Mouse (Mus musculus) midbrain, embryonic 12.5 days (tissue): Measurements from ENCODE around the gene Pgm1. TPM values are rescaled to one million over a fixed set of nuclear protein-coding genes. Genes with fewer than 3 reads are reported as not detected.
A peak's percentile ranks its signal among the peaks of the same experiment; 100 is the strongest.

Source experiments
- ATAC-seq: fragments of 200-750 bp; cut with Nextera tagmentation; 2 replicates; pipeline ENCODE4 v1.8.0; 2017; ENCODE audit warnings: low read depth, moderate TSS enrichment, moderate library complexity; ENCODE audit not compliant: low FRiP score
- H3K27ac ChIP-seq: fragments of 300-500 bp; sonication (generic); replicated peaks from 2 replicates; pipeline ENCODE4 v1.5.1; 2016; ENCODE audit warnings: mild to moderate bottlenecking
- H3K27me3 ChIP-seq: fragments of 300-500 bp; sonication (generic); 2 replicates; pipeline ENCODE4 v1.6.1; 2016; ENCODE audit warnings: mild to moderate bottlenecking
- H3K36me3 ChIP-seq: fragments of 300-500 bp; sonication (generic); 2 replicates; pipeline ENCODE4 v1.6.1; 2016
- H3K4me1 ChIP-seq: fragments of 300-500 bp; sonication (generic); 2 replicates; pipeline ENCODE4 v1.6.1; 2016
- H3K4me2 ChIP-seq: fragments of 300-500 bp; sonication (generic); replicated peaks from 2 replicates; pipeline ENCODE4 v1.6.1; 2016; ENCODE audit warnings: mild to moderate bottlenecking, moderate library complexity
- H3K4me3 ChIP-seq: fragments of 300-500 bp; sonication (generic); 2 replicates; pipeline ENCODE4 v1.5.1; 2016; ENCODE audit warnings: mild to moderate bottlenecking
- H3K9ac ChIP-seq: fragments of 300-500 bp; sonication (generic); replicated peaks from 2 replicates; pipeline ENCODE4 v1.6.1; 2016; ENCODE audit warnings: mild to moderate bottlenecking, moderate library complexity
- H3K9me3 ChIP-seq: fragments of 300-500 bp; sonication (generic); 2 replicates; pipeline ENCODE4 v1.6.1; 2016; ENCODE audit warnings: mild to moderate bottlenecking
- WGBS: fragments of 180-500 bp; shearing (Covaris S2); methylation state at CpG from one replicate; pipeline ENCODE4 v1.1.7; 2016; 5-methylcytosine and 5-hydroxymethylcytosine counted together
- polyA plus RNA-seq: library from polyadenylated mRNA; unstranded; fragments of >200 nt; fragmentation: Nextera tagmentation; extraction: Ambion mirVana; gene quantifications from 2 replicates; pipeline ENCODE4 v1.2.1, GENCODE M21; 2016

The Pgm1 gene
- 36.0 and 40.3 TPM in 2 replicates for polyA plus RNA-seq

GRCm38 (mm10) chr4:99929149-99929612 is at the start of gene Pgm1:
Gene Pgm1, plus strand, starts transcription at chr4:99929414.
- Histone ChIP-seq H3K27ac (peak within 1 kb of the TSS; percentile 88), H3K9ac (peak within 1 kb of the TSS; percentile 69), H3K9me3 (no peaks in the 10 kb centered on the region), H3K27me3 (peaks cover 12% of the 10 kb centered on the region), H3K4me3 (peak within 1 kb of the TSS; percentile 64), H3K36me3 (no peaks in the 10 kb centered on the region), H3K4me1 (peaks cover 10% of the 10 kb centered on the region), H3K4me2 (peak within 1 kb of the TSS; percentile 90)
- peak; percentile 89 for ATAC-seq
- WGBS = 5% methylated on average over 23 of the region's 23 CpGs

- no peak overlapping the region for H3K4me3 ChIP-seq
- H3K9ac ChIP-seq = no peak overlapping the region
- H3K27me3 ChIP-seq = no peaks in the 10 kb centered on the region
- H3K4me2 ChIP-seq = no peak overlapping the region
- H3K4me1 ChIP-seq = 0 out of 2 replicates have a peak, but pooled peaks cover 5% of the 10 kb centered on the region
- no peaks in the 10 kb centered on the region for H3K9me3 ChIP-seq
- H3K36me3 ChIP-seq = no peaks in the 10 kb centered on the region
- no peak overlapping the region for H3K27ac ChIP-seq
- no peak for ATAC-seq
Measured at GRCm38 (mm10) chr4:99881882-99882281, 47.3 kb upstream of the Pgm1 start.

- ATAC-seq = no peak
- H3K9ac ChIP-seq = no peak overlapping the region
- no peaks in the 10 kb centered on the region for H3K9me3 ChIP-seq
- no peak overlapping the region for H3K4me3 ChIP-seq
- H3K4me1 ChIP-seq = 0 out of 2 replicates have a peak, but pooled peaks cover 5% of the 10 kb centered on the region
- H3K36me3 ChIP-seq = no peaks in the 10 kb centered on the region
- no peak overlapping the region for H3K4me2 ChIP-seq
- no peak overlapping the region for H3K27ac ChIP-seq
- no peaks in the 10 kb centered on the region for H3K27me3 ChIP-seq
Measured at GRCm38 (mm10) chr4:99882405-99882804, 46.8 kb upstream of the Pgm1 start.

- no peak overlapping the region for H3K27ac ChIP-seq
- H3K9me3 ChIP-seq = no peaks in the 10 kb centered on the region
- no peak overlapping the region for H3K4me2 ChIP-seq
- no peak for ATAC-seq
- H3K36me3 ChIP-seq = no peaks in the 10 kb centered on the region; the same call in 1 of the 2 replicates
- no peak overlapping the region for H3K4me3 ChIP-seq
- H3K27me3 ChIP-seq = no peaks in the 10 kb centered on the region
- 71% methylated on average over 4 of the region's 4 CpGs for WGBS
- H3K9ac ChIP-seq = no peak overlapping the region
- H3K4me1 ChIP-seq = no peaks in the 10 kb centered on the region
Measured at GRCm38 (mm10) chr4:99913894-99914451, 15.2 kb upstream of the Pgm1 start.

GRCm38 (mm10) chr4:99926380-99926779 is 2.8 kb upstream of the Pgm1 start:
- peaks cover 11% of the 10 kb centered on the region for H3K27me3 ChIP-seq
- no peak overlapping the region for H3K4me3 ChIP-seq
- no peaks in the 10 kb centered on the region for H3K36me3 ChIP-seq
- no peaks in the 10 kb centered on the region for H3K9me3 ChIP-seq
- 92% methylated on average over 4 of the region's 4 CpGs for WGBS
- H3K9ac ChIP-seq = no peak overlapping the region
- no peak overlapping the region for H3K27ac ChIP-seq
- no peak for ATAC-seq
- H3K4me1 ChIP-seq = peaks cover 9% of the 10 kb centered on the region
- no peak overlapping the region for H3K4me2 ChIP-seq

- H3K4me3 ChIP-seq = no peak overlapping the region
- H3K9me3 ChIP-seq = no peaks in the 10 kb centered on the region
- no peak overlapping the region for H3K9ac ChIP-seq
- H3K4me1 ChIP-seq = peaks cover 10% of the 10 kb centered on the region
- no peak overlapping the region for H3K4me2 ChIP-seq
- ATAC-seq = no peak
- no peak overlapping the region for H3K27ac ChIP-seq
- 82% methylated on average over 6 of the region's 6 CpGs for WGBS
- no peaks in the 10 kb centered on the region for H3K36me3 ChIP-seq
- H3K27me3 ChIP-seq = peaks cover 12% of the 10 kb centered on the region
Measured at GRCm38 (mm10) chr4:99928521-99928920, 693 bp upstream of the Pgm1 start.

GRCm38 (mm10) chr4:99929613-99930517 is 651 bp downstream of the Pgm1 start, which contains the start of gene Itgb3bp:
Gene Itgb3bp, minus strand, starts transcription at chr4:99929813.
- H3K9me3 ChIP-seq = no peaks in the 10 kb centered on the region
- WGBS = under 1% methylated on average over 42 of the region's 57 CpGs

GRCm38 (mm10) chr4:99930518-99931239 is 1.5 kb downstream of the Pgm1 start:
- H3K4me1 ChIP-seq = peaks cover 10% of the 10 kb centered on the region
- no peak overlapping the region for H3K27ac ChIP-seq
- peaks cover 12% of the 10 kb centered on the region for H3K27me3 ChIP-seq
- no peak for ATAC-seq
- WGBS = 47% methylated on average over 10 of the region's 10 CpGs
- H3K4me3 ChIP-seq = peak overlapping the region; percentile 64; the same call in 1 of the 2 replicates
- H3K4me2 ChIP-seq = peak overlapping the region; percentile 90
- H3K36me3 ChIP-seq = no peaks in the 10 kb centered on the region
- H3K9me3 ChIP-seq = no peaks in the 10 kb centered on the region
- no peak overlapping the region for H3K9ac ChIP-seq

More at GRCm38 (mm10) chr4:99929613-99930517, 651 bp downstream of the Pgm1 start, which contains the start of gene Itgb3bp:
- Histone ChIP-seq H3K36me3 (no peaks in the 10 kb centered on the region), H3K4me3 (peak within 1 kb of the TSS; percentile 64), H3K27ac (peak within 1 kb of the TSS; percentile 88), H3K4me2 (peak within 1 kb of the TSS; percentile 90), H3K27me3 (peaks cover 12% of the 10 kb centered on the region), H3K4me1 (peaks cover 10% of the 10 kb centered on the region), H3K9ac (peak within 1 kb of the TSS; percentile 69)
- ATAC-seq = peak; percentile 95

- no peak for ATAC-seq
- H3K9me3 ChIP-seq = no peaks in the 10 kb centered on the region
- H3K27me3 ChIP-seq = peaks cover 12% of the 10 kb centered on the region
- H3K4me3 ChIP-seq = no peak overlapping the region
- H3K9ac ChIP-seq = no peak overlapping the region
- peaks cover 10% of the 10 kb centered on the region for H3K4me1 ChIP-seq
- 60% methylated on average over 11 of the region's 11 CpGs for WGBS
- no peaks in the 10 kb centered on the region for H3K36me3 ChIP-seq
- no peak overlapping the region for H3K27ac ChIP-seq
- H3K4me2 ChIP-seq = no peak overlapping the region
Measured at GRCm38 (mm10) chr4:99931240-99931580, 2.0 kb downstream of the Pgm1 start.

GRCm38 (mm10) chr4:99931807-99932206 is 2.6 kb downstream of the Pgm1 start:
- no peak for ATAC-seq

GRCm38 (mm10) chr4:99934859-99935258 is 5.6 kb downstream of the Pgm1 start:
- H3K4me2 ChIP-seq = no peak overlapping the region
- H3K4me3 ChIP-seq = no peak overlapping the region
- no peaks in the 10 kb centered on the region for H3K9me3 ChIP-seq
- 96% methylated on average over 7 of the region's 7 CpGs for WGBS
- no peak overlapping the region for H3K9ac ChIP-seq
- ATAC-seq = no peak
- H3K4me1 ChIP-seq = peaks cover 10% of the 10 kb centered on the region
- H3K36me3 ChIP-seq = no peaks in the 10 kb centered on the region
- H3K27me3 ChIP-seq = peaks cover 8% of the 10 kb centered on the region
- H3K27ac ChIP-seq = no peak overlapping the region

More at GRCm38 (mm10) chr4:99931807-99932206, 2.6 kb downstream of the Pgm1 start:
- Histone ChIP-seq H3K4me1 (peaks cover 10% of the 10 kb centered on the region), H3K4me2 (no peak overlapping the region), H3K9me3 (no peaks in the 10 kb centered on the region), H3K9ac (no peak overlapping the region), H3K27ac (no peak overlapping the region), H3K4me3 (no peak overlapping the region), H3K27me3 (peaks cover 12% of the 10 kb centered on the region), H3K36me3 (no peaks in the 10 kb centered on the region)
- WGBS = 86% methylated on average over 4 of the region's 4 CpGs
